Mouse (Mus musculus): ENCODE results near the gene Ppp1r9a. TPM values are rescaled to one million over a fixed set of nuclear protein-coding genes. Genes with fewer than 3 reads are reported as not detected.
A peak's percentile ranks its signal among the peaks of the same experiment; 100 is the strongest.

The Ppp1r9a gene
- total RNA-seq, 2 experiments from 2014 or later: 171 TPM

DNA sequence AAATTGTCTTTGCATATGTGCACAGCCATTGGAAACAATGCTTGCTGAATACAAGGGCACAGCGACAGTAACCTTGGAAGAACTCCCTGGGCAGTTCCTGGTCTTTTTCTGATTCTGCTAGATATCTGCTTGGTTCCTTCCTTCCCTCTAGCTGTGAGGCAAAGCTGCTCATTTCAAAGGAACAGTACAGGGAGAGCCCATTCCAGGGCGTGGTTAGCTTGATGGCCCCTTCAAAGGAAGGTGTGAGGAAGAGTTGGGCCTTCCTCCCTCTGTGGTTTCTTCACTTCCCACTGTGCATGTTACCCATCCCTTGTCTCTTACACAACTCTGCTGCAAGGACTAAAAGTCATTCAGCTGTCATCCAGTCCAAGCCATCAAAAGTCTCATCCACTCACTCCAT lies 117.3 kb downstream of the Ppp1r9a start:
- Histone ChIP-seq H3K27ac (no peak overlapping the region), H3K4me3 (no peak overlapping the region)
- DNase-seq (ENCODE audit: low spot score in 2 of 2): no peak
- no peak for TF ChIP-seq CTCF (conservative IDR thresholded peaks at IDR 0.05)

DNA sequence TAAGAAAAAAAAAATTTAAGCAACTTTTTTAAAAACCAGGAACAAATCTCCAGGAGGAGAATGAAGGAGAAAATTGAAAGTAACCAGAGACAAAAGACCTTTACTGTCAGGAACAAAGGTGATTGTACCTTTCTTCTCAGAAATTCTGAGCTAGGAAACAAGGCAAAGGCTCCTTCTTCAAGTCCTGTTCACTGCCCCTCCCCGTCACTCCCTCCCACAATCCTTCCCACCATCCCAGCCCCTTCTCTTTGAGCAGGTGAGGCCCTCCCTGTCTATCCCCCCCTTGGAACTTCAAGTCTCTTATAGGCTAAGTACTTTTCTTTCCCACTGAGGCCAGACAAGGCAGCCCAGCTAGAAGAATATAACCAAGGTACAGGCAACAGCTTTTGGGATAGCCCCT lies 117.8 kb downstream of the Ppp1r9a start:
- no peak overlapping the region for H3K4me3 ChIP-seq
- no peak for TF ChIP-seq CTCF (conservative IDR thresholded peaks at IDR 0.05)
- DNase-seq (ENCODE audit: low spot score in 2 of 2): no peak
- H3K27ac ChIP-seq: no peak overlapping the region

DNA sequence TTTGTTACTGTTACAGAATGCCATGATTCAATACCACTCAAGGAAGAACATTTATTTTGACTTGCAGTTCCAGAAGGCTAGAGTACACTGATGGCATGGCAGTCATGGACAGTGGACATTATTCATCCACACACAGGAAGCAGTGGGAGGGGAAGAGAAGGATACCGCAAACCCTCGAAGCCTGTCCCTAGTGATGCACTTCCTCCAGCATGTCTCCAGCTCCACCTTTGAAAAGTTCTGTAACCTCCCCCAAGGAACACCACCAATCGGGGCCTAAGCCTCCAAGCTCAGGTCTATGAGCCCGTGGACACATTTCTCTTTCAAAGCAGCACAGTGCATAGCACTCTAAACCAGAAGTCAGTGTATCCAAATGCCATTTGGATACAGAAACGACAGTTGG lies 120.0 kb downstream of the Ppp1r9a start:
- no peak overlapping the region for H3K4me3 ChIP-seq
- H3K27ac ChIP-seq: 0 out of 2 replicates have a peak overlapping the region, but pooled peaks have one; percentile 4
- DNase-seq (ENCODE audit: low spot score in 2 of 2): no peak
- no peak for TF ChIP-seq CTCF (conservative IDR thresholded peaks at IDR 0.05)

DNA sequence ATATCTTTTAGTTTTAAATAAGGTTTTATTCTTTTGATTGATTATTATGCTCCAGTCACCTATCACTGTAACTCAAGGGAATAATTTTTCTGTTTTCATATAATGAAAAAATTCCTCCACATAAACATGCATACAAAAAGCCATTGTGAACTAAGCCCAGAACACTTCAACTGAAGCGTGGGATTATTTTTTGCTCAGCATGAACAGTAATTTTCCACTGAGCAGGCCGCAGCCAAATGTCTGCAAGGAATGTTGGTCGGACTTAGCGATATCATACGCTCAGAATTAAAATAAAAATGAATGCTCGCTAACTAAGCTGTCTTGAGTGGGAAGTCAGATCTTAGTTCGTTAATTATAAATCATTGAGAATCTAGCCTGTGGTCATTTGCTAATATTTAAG lies 122.2 kb downstream of the Ppp1r9a start:
- TF ChIP-seq CTCF (conservative IDR thresholded peaks at IDR 0.05): no peak
- peak overlapping the region; percentile 69 for H3K27ac ChIP-seq
- H3K4me3 ChIP-seq: no peak overlapping the region
- peak in 1 of 2 experiments; percentile 44 for DNase-seq (ENCODE audit: low spot score in 2 of 2)

DNA sequence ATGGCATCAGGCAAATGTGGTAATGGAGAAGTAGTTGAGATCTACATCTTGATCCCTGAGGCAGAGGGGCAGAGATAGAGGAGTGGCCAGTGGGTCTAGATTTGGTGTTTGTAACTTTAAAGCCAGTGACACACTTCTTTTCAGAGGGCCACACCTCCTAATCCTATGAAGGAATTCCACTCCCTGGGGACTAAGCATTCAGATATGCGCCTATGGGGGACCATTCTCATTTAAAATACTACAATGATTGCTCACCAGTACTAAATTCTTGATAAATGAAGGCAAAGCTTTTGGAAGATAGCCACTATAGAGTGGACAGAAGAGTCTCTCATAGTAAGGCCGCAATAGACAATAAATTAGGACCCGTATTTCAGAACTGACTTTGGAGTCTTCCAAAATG lies 124.1 kb downstream of the Ppp1r9a start:
- H3K4me3 ChIP-seq: no peak overlapping the region
- DNase-seq (ENCODE audit: low spot score in 2 of 2): no peak
- TF ChIP-seq CTCF (conservative IDR thresholded peaks at IDR 0.05): no peak
- H3K27ac ChIP-seq: no peak overlapping the region

DNA sequence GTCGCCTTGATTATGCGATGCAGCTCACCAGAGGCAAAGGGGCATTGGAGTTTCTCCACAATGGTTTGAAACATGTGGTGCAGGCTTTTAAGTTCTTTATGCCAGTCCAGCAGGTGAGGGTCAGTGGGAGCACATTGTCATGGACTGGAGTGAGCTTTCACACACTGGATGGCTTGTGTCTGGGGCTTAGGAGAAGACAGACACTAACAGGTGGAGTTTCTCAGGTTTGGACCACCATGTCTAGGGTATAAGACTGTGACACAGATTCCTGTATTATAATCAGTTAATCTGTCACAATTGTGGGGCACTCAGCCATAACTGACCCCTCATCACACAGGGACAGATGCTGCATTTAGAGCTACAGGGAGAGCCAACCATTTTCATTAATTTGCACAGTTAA lies 124.5 kb downstream of the Ppp1r9a start:
- Histone ChIP-seq H3K4me3 (no peak overlapping the region), H3K27ac (no peak overlapping the region)
- no peak for TF ChIP-seq CTCF (conservative IDR thresholded peaks at IDR 0.05)
- DNase-seq (ENCODE audit: low spot score in 2 of 2): no peak

DNA sequence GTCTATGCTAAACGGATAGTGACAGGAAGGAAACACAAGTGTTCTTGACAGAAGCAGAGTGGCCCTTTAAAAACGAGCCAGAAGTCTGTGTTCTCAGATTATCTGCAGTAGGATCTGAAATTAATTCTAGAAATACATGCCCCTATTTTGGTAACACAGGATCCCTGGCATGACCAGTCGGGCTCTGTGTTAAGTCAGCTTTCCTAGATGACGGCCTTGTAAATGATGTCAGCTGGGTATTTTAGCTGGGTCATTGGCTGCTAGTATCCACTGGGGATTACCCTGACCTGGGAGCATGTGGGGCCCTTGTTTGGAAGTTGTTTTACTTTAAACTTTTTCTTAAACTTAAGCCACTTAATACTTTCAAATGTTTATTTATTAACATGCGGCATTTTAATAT lies 125.1 kb downstream of the Ppp1r9a start:
- Histone ChIP-seq H3K27ac (no peak overlapping the region), H3K4me3 (no peak overlapping the region)
- DNase-seq (ENCODE audit: low spot score in 2 of 2): no peak
- no peak for TF ChIP-seq CTCF (conservative IDR thresholded peaks at IDR 0.05)

DNA sequence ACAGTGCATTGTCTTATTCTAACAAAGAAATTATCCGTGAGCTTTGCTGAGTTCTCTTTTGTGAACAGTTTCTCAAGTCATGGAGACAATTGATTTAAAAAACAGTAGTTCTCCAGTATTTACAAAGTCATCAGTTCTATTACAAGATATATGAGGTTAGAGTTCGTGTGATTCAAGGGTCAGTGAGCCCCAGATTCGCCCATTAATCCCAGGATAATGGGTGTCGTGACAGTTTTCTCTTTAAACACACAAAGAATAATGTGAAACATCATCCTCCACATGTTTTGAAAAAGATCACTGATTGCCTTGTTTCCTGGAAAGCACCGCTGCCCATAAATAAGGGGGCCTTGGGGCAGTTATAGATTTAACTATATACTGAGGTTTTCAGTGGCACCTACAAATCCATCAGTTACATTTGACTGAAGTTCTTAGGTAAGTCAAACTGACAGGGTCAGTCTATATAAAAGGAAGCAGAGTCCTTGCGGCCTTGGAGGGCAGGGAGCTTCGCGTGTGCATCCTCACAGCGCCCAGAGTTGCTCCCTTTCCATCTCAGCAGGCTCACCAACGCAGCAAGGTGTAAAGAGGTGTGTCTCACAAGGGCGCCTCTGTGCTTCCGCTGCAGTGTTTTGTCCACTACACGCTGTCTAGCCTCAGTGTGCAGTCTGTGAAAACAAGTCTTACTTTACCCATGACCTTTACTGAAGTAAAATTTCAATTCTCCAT lies 126.6 kb downstream of the Ppp1r9a start:
- no peak for TF ChIP-seq CTCF (conservative IDR thresholded peaks at IDR 0.05)
- no peak for DNase-seq (ENCODE audit: low spot score in 2 of 2)
- Histone ChIP-seq H3K4me3 (no peak overlapping the region), H3K27ac (no peak overlapping the region)

DNA sequence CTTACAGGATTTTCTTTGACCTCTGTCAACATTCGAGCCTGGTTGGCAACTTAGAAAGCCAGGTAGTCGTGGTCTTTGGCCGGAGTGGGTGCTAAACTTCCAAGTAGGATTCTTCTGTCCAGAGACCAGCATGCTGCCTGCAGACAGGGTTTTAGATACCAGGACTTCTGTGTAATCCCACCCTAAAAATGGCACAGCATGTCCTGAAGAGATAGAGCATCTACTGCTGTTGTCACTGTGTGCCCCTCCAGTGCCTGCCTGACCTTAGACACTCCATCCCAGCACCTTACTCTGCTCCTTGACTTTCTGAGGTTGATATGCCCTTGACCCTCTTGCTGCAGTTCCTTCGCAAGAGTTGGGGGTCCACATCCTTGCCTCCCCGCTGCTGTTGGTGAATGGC lies 127.2 kb downstream of the Ppp1r9a start:
- DNase-seq (ENCODE audit: low spot score in 2 of 2): no peak
- no peak overlapping the region for H3K27ac ChIP-seq
- no peak for TF ChIP-seq CTCF (conservative IDR thresholded peaks at IDR 0.05)
- H3K4me3 ChIP-seq: no peak overlapping the region

DNA sequence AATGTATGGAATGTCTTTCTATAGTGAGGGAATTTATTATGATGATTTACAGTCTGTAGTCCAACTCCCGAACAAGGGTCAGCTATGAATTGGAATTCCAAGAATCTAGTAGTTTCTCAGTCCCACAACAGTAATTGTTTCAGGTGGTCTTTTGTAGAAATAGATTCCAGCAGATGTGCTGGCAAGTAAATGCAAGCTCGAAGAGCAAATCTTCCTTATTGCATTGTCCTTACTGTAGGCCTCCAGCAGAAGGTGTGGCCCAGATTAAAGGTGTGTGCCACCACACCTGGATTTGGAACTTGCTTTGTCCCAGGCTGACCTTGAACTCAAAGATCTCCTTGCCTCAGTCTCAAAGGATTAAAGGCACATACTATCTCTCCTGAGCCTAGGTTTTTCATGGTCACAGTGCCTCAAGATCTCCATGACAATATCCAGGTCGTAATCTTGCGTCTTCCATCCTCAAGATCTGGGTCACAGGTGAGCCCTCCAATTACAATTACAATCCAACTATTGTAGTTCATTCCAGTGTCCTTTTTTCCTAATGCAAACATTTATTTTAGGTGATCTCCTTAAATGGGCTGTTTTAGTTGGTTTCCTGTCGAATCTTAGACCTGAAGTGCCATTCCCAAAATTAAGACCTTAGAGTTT lies 130.4 kb downstream of the Ppp1r9a start:
- H3K4me3 ChIP-seq: no peak overlapping the region
- H3K27ac ChIP-seq: no peak overlapping the region
- no peak for TF ChIP-seq CTCF (conservative IDR thresholded peaks at IDR 0.05)
- no peak for DNase-seq (ENCODE audit: low spot score in 2 of 2)

DNA sequence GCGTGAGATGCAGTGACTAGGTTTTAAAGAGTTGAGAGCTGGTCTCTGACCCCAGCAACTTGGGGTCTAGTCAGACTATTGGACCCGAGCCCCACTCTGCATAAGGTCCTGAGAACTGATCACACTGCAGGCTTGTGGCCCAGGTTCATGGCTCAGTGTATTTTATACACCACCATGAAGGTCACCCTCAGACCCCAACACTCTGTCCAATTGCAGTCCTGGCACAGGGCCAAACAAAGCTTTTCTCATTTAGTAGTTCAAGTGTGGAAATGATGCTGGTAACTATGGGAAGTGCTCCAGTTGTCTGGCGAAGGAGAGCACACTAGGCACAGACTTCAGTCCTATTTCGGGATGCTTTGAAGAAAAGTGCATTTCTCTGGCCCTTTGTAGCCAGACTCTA lies 134.5 kb downstream of the Ppp1r9a start:
- Histone ChIP-seq H3K4me3 (no peak overlapping the region), H3K27ac (no peak overlapping the region)
- TF ChIP-seq CTCF (conservative IDR thresholded peaks at IDR 0.05): no peak
- no peak for DNase-seq (ENCODE audit: low spot score in 2 of 2)

DNA sequence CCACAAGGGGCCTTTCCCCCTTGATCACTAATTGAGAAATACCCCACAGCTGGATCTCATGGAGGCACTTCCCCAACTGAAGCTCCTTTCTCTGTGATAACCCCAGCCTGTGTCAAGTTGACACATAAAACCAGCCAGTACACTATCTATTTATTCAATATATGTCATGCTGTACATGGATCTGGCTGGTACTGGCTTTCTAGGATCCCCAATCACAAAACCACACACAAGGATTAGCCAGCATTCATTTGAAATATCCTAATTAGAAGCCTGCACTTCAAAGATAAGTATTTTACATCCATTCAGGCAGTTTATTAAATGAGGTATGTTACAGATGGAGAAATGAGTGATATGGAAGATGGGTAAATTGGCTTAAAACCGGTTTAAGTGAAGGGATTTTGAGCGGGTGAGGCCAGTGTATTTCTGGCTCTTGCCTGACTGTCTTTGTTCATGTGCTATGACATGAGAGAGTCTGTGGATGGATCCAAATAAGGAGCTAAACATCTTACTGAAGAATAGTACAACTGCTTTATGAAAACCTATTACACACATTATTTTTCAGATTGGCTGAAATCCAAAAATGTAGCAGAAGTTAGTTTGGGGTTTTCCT lies 135.5 kb downstream of the Ppp1r9a start:
- DNase-seq (ENCODE audit: low spot score in 2 of 2): no peak
- Histone ChIP-seq H3K27ac (no peak overlapping the region), H3K4me3 (no peak overlapping the region)
- no peak for TF ChIP-seq CTCF (conservative IDR thresholded peaks at IDR 0.05)

DNA sequence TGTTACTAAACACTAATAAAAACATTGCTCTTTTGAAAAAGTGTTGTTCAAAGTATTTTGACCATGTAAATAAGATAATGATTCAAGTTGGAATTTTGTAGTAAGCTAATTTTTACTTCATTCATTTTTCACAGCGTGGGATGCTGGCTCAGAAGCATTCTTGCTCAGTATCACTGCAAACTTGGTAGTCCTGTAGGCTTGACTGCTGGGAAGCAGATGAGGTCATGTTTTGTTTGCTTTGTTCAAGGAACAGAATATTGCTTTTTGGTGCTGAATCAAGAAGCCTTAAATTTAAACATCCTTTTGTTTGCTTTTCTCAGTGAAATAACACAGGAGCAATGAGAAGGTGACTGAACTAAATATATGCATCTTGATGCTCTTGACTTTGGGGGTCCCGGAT lies 136.6 kb downstream of the Ppp1r9a start:
- TF ChIP-seq CTCF (conservative IDR thresholded peaks at IDR 0.05): no peak
- no peak overlapping the region for H3K4me3 ChIP-seq
- no peak for DNase-seq (ENCODE audit: low spot score in 2 of 2)
- H3K27ac ChIP-seq: no peak overlapping the region

DNA sequence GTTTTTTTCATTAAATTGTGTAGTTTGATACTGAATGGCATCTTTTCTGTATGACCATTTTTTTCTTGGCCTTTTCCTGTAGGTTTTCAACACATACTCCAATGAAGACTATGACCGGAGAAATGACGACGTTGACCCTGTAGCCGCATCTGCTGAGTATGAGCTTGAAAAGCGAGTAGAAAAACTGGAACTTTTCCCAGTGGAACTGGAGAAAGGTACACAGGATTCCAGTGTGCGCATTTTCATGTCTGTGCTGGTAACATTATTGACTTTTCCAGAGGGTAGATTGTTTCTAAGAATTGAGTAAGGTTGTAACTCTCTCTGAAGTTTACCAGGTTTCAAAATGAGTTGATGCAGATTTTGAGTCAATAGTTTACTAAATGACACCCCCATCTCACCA lies 143.1 kb downstream of the Ppp1r9a start:
- H3K27ac ChIP-seq: no peak overlapping the region
- no peak overlapping the region for H3K4me3 ChIP-seq
- no peak for DNase-seq (ENCODE audit: low spot score in 2 of 2)
- TF ChIP-seq CTCF (conservative IDR thresholded peaks at IDR 0.05): no peak
